Mouse (Mus musculus): ENCODE results near the gene Nat14. TPM values are rescaled to one million over a fixed set of nuclear protein-coding genes. Genes with fewer than 3 reads are reported as not detected.

The Nat14 gene
- polyA plus RNA-seq, 1 experiment from 2014 or later, result 27.9 TPM

- H3K9ac ChIP-seq (replicated peaks; ENCODE audit: low read depth, low read length), result no peak overlapping the region
- no peak for ATAC-seq (ENCODE audit: low read depth)
- 80% methylated on average over 6 of the region's 6 CpGs for WGBS
- no peaks in the 10 kb centered on the region for H3K27me3 ChIP-seq (ENCODE audit: control insufficient read depth, insufficient read depth, low read length)
- no peaks in the 10 kb centered on the region for H3K4me1 ChIP-seq (ENCODE audit: control insufficient read depth, insufficient read depth, low read length)
- no peak overlapping the region for H3K4me3 ChIP-seq (ENCODE audit: low read depth, low read length)
- no peak overlapping the region for H3K27ac ChIP-seq (ENCODE audit: low read depth, low read length)
- no peak overlapping the region for H3K4me2 ChIP-seq (ENCODE audit: low read depth, low read length)
- H3K9me3 ChIP-seq (ENCODE audit: control insufficient read depth, low read length), result no peaks in the 10 kb centered on the region
- H3K36me3 ChIP-seq (ENCODE audit: control insufficient read depth, insufficient read depth, low read length), result no peaks in the 10 kb centered on the region
These were observed 26.6 kb downstream of the Nat14 start for GRCm38 (mm10) chr7:4948386-4948785.

- H3K4me3 ChIP-seq (ENCODE audit: low read depth, low read length), result no peak overlapping the region
- H3K9ac ChIP-seq (replicated peaks; ENCODE audit: low read depth, low read length), result no peak overlapping the region
- H3K27me3 ChIP-seq (ENCODE audit: control insufficient read depth, insufficient read depth, low read length), result no peaks in the 10 kb centered on the region
- H3K36me3 ChIP-seq (ENCODE audit: control insufficient read depth, insufficient read depth, low read length), result no peaks in the 10 kb centered on the region
- 87% methylated on average over 19 of the region's 19 CpGs for WGBS
- H3K9me3 ChIP-seq (ENCODE audit: control insufficient read depth, low read length), result no peaks in the 10 kb centered on the region
- H3K27ac ChIP-seq (ENCODE audit: low read depth, low read length), result no peak overlapping the region
- no peak overlapping the region for H3K4me2 ChIP-seq (ENCODE audit: low read depth, low read length)
- no peaks in the 10 kb centered on the region for H3K4me1 ChIP-seq (ENCODE audit: control insufficient read depth, insufficient read depth, low read length)
- no peak for ATAC-seq (ENCODE audit: low read depth)
These were observed 28.9 kb downstream of the Nat14 start for GRCm38 (mm10) chr7:4950561-4951342.

GRCm38 (mm10) chr7:4953815-4954445, 32.1 kb downstream of the Nat14 start:
- no peaks in the 10 kb centered on the region for H3K27me3 ChIP-seq (ENCODE audit: control insufficient read depth, insufficient read depth, low read length)

GRCm38 (mm10) chr7:4957361-4957760, 35.5 kb downstream of the Nat14 start:
- no peak for ATAC-seq (ENCODE audit: low read depth)
- H3K27ac ChIP-seq (ENCODE audit: low read depth, low read length), result no peak overlapping the region
- no peak overlapping the region for H3K4me3 ChIP-seq (ENCODE audit: low read depth, low read length)
- no peaks in the 10 kb centered on the region for H3K27me3 ChIP-seq (ENCODE audit: control insufficient read depth, insufficient read depth, low read length)
- H3K9me3 ChIP-seq (ENCODE audit: control insufficient read depth, low read length), result no peaks in the 10 kb centered on the region
- no peaks in the 10 kb centered on the region for H3K36me3 ChIP-seq (ENCODE audit: control insufficient read depth, insufficient read depth, low read length)
- no peak overlapping the region for H3K4me2 ChIP-seq (ENCODE audit: low read depth, low read length)
- H3K4me1 ChIP-seq (ENCODE audit: control insufficient read depth, insufficient read depth, low read length), result no peaks in the 10 kb centered on the region
- no peak overlapping the region for H3K9ac ChIP-seq (replicated peaks; ENCODE audit: low read depth, low read length)
- 87% methylated on average over 10 of the region's 10 CpGs for WGBS

More at GRCm38 (mm10) chr7:4953815-4954445, 32.1 kb downstream of the Nat14 start:
- Histone ChIP-seq H3K27ac (ENCODE audit: low read depth, low read length) (no peak overlapping the region), H3K9me3 (ENCODE audit: control insufficient read depth, low read length) (no peaks in the 10 kb centered on the region), H3K9ac (replicated peaks; ENCODE audit: low read depth, low read length) (no peak overlapping the region), H3K4me1 (ENCODE audit: control insufficient read depth, insufficient read depth, low read length) (no peaks in the 10 kb centered on the region), H3K4me3 (ENCODE audit: low read depth, low read length) (no peak overlapping the region), H3K4me2 (ENCODE audit: low read depth, low read length) (no peak overlapping the region), H3K36me3 (ENCODE audit: control insufficient read depth, insufficient read depth, low read length) (no peaks in the 10 kb centered on the region)
- 32% methylated on average over 10 of the region's 10 CpGs for WGBS
- no peak for ATAC-seq (ENCODE audit: low read depth)

GRCm38 (mm10) chr7:4963527-4963926, 41.7 kb downstream of the Nat14 start:
- Histone ChIP-seq H3K27ac (ENCODE audit: low read depth, low read length) (no peak overlapping the region), H3K27me3 (ENCODE audit: control insufficient read depth, insufficient read depth, low read length) (no peaks in the 10 kb centered on the region), H3K36me3 (ENCODE audit: control insufficient read depth, insufficient read depth, low read length) (no peaks in the 10 kb centered on the region), H3K9ac (replicated peaks; ENCODE audit: low read depth, low read length) (no peak overlapping the region), H3K9me3 (ENCODE audit: control insufficient read depth, low read length) (no peaks in the 10 kb centered on the region), H3K4me2 (ENCODE audit: low read depth, low read length) (no peak overlapping the region), H3K4me1 (ENCODE audit: control insufficient read depth, insufficient read depth, low read length) (no peaks in the 10 kb centered on the region), H3K4me3 (ENCODE audit: low read depth, low read length) (no peak overlapping the region)
- 78% methylated on average over 5 of the region's 5 CpGs for WGBS
- ATAC-seq (ENCODE audit: low read depth), result no peak

GRCm38 (mm10) chr7:4964272-4964671, 42.4 kb downstream of the Nat14 start, which contains the start of gene Sbk2:
Gene Sbk2 (minus strand): TSS chr7:4964406.
- no peak within 1 kb of the TSS for H3K4me2 ChIP-seq (ENCODE audit: low read depth, low read length)
- no peak within 1 kb of the TSS for H3K9ac ChIP-seq (replicated peaks; ENCODE audit: low read depth, low read length)
- peak; percentile 76; the same call in 1 of the 2 replicates for ATAC-seq (ENCODE audit: low read depth)

GRCm38 (mm10) chr7:4964988-4965387, 43.2 kb downstream of the Nat14 start:
- Histone ChIP-seq H3K27ac (ENCODE audit: low read depth, low read length) (no peak overlapping the region), H3K4me3 (ENCODE audit: low read depth, low read length) (no peak overlapping the region), H3K9me3 (ENCODE audit: control insufficient read depth, low read length) (no peaks in the 10 kb centered on the region), H3K36me3 (ENCODE audit: control insufficient read depth, insufficient read depth, low read length) (no peaks in the 10 kb centered on the region), H3K4me1 (ENCODE audit: control insufficient read depth, insufficient read depth, low read length) (no peaks in the 10 kb centered on the region), H3K4me2 (ENCODE audit: low read depth, low read length) (no peak overlapping the region), H3K27me3 (ENCODE audit: control insufficient read depth, insufficient read depth, low read length) (no peaks in the 10 kb centered on the region), H3K9ac (replicated peaks; ENCODE audit: low read depth, low read length) (no peak overlapping the region)
- 86% methylated on average over 5 of the region's 5 CpGs for WGBS
- ATAC-seq (ENCODE audit: low read depth), result no peak

More at GRCm38 (mm10) chr7:4964272-4964671, 42.4 kb downstream of the Nat14 start, which contains the start of gene Sbk2:
- WGBS, result 6% methylated on average over 10 of the region's 10 CpGs
- no peaks in the 10 kb centered on the region for H3K27me3 ChIP-seq (ENCODE audit: control insufficient read depth, insufficient read depth, low read length)
- no peak within 1 kb of the TSS for H3K27ac ChIP-seq (ENCODE audit: low read depth, low read length)
- H3K36me3 ChIP-seq (ENCODE audit: control insufficient read depth, insufficient read depth, low read length), result no peaks in the 10 kb centered on the region
- no peak within 1 kb of the TSS for H3K4me3 ChIP-seq (ENCODE audit: low read depth, low read length)
- no peaks in the 10 kb centered on the region for H3K4me1 ChIP-seq (ENCODE audit: control insufficient read depth, insufficient read depth, low read length)
- no peaks in the 10 kb centered on the region for H3K9me3 ChIP-seq (ENCODE audit: control insufficient read depth, low read length)

- no peaks in the 10 kb centered on the region for H3K36me3 ChIP-seq (ENCODE audit: control insufficient read depth, insufficient read depth, low read length)
- H3K4me3 ChIP-seq (ENCODE audit: low read depth, low read length), result no peak within 1 kb of the TSS
- H3K4me1 ChIP-seq (ENCODE audit: control insufficient read depth, insufficient read depth, low read length), result no peaks in the 10 kb centered on the region
- no peaks in the 10 kb centered on the region for H3K9me3 ChIP-seq (ENCODE audit: control insufficient read depth, low read length)
- no peak within 1 kb of the TSS for H3K9ac ChIP-seq (replicated peaks; ENCODE audit: low read depth, low read length)
- no peak within 1 kb of the TSS for H3K27ac ChIP-seq (ENCODE audit: low read depth, low read length)
- H3K27me3 ChIP-seq (ENCODE audit: control insufficient read depth, insufficient read depth, low read length), result no peaks in the 10 kb centered on the region
- WGBS, result 51% methylated on average over 6 of the region's 6 CpGs
- ATAC-seq (ENCODE audit: low read depth), result no peak
- no peak within 1 kb of the TSS for H3K4me2 ChIP-seq (ENCODE audit: low read depth, low read length)
These were observed 49.2 kb downstream of the Nat14 start, which contains the start of gene Sbk3 for GRCm38 (mm10) chr7:4971068-4971467. Gene Sbk3 (minus strand): TSS chr7:4971168.

- 43% methylated on average over 7 of the region's 7 CpGs for WGBS
- no peak for ATAC-seq (ENCODE audit: low read depth)
These were observed 49.9 kb downstream of the Nat14 start for GRCm38 (mm10) chr7:4971710-4972109.

More at GRCm38 (mm10) chr7:4971710-4972109, 49.9 kb downstream of the Nat14 start:
- Histone ChIP-seq H3K9me3 (ENCODE audit: control insufficient read depth, low read length) (no peaks in the 10 kb centered on the region), H3K4me1 (ENCODE audit: control insufficient read depth, insufficient read depth, low read length) (no peaks in the 10 kb centered on the region), H3K4me2 (ENCODE audit: low read depth, low read length) (no peak overlapping the region), H3K27me3 (ENCODE audit: control insufficient read depth, insufficient read depth, low read length) (no peaks in the 10 kb centered on the region), H3K4me3 (ENCODE audit: low read depth, low read length) (no peak overlapping the region), H3K27ac (ENCODE audit: low read depth, low read length) (no peak overlapping the region), H3K36me3 (ENCODE audit: control insufficient read depth, insufficient read depth, low read length) (no peaks in the 10 kb centered on the region), H3K9ac (replicated peaks; ENCODE audit: low read depth, low read length) (no peak overlapping the region)

Measured in neural tube, embryonic 14.5 days (tissue).